Mouse (Mus musculus) small intestine, adult 2 months (tissue): Measurements from ENCODE around the gene Dapk2. TPM values are rescaled to one million over a fixed set of nuclear protein-coding genes. Genes with fewer than 3 reads are reported as not detected.

ENCODE experiments used
- H3K27ac ChIP-seq: fragments of 200-500 bp; 2 replicates; pipeline ENCODE4 v1.5.1; 2012; ENCODE audit warnings: low read depth, low read length, control low read depth, inconsistent platforms; ENCODE audit not compliant: insufficient read depth
- H3K27me3 ChIP-seq: fragments of 200-500 bp; 2 replicates; pipeline ENCODE4 v1.6.1; 2012; ENCODE audit warnings: mild to moderate bottlenecking, moderate library complexity, low read length, inconsistent platforms; ENCODE audit not compliant: control insufficient read depth, insufficient read depth
- H3K36me3 ChIP-seq: fragments of 200-500 bp; 2 replicates; pipeline ENCODE4 v1.6.1; 2012; ENCODE audit warnings: mild to moderate bottlenecking, low read length, control low read depth, inconsistent platforms; ENCODE audit not compliant: control insufficient read depth, insufficient read depth
- H3K4me1 ChIP-seq: fragments of 200-500 bp; 2 replicates; pipeline ENCODE4 v1.6.1; 2012; ENCODE audit warnings: low read length, inconsistent platforms, mixed read lengths; ENCODE audit not compliant: control insufficient read depth, insufficient read depth, insufficient read length
- H3K4me3 ChIP-seq: fragments of 200-500 bp; 2 replicates; pipeline ENCODE4 v1.5.1; 2012; ENCODE audit warnings: low read depth, mild to moderate bottlenecking, control low read depth, inconsistent platforms, low read length, moderate library complexity
- CTCF ChIP-seq: fragments of 200-500 bp; IDR thresholded peaks from 2 replicates; pipeline ENCODE4 v1.5.1; 2012; ENCODE audit warnings: low read depth, mild to moderate bottlenecking, control low read depth, inconsistent platforms, low read length, moderate library complexity, mixed read lengths; ENCODE audit not compliant: insufficient replicate concordance, insufficient read length; ENCODE audit errors: extremely low read depth
- POLR2A ChIP-seq: fragments of 200-500 bp; IDR thresholded peaks from 2 replicates; pipeline ENCODE4 v1.6.1; 2012; ENCODE audit warnings: low read depth, mild to moderate bottlenecking, control low read depth, inconsistent platforms, low read length, moderate library complexity
- WGBS: fragments of 180-500 bp; shearing (Covaris S2); methylation state at CpG from one replicate; pipeline ENCODE4 v1.1.7; 2018; 5-methylcytosine and 5-hydroxymethylcytosine counted together
- polyA plus RNA-seq: library from polyadenylated mRNA; depleted of rRNA; stranded (reverse); fragments of >200 nt; gene quantifications from 2 replicates; pipeline ENCODE4 v1.2.3, GENCODE M21; 2012

Dapk2 gene
- polyA plus RNA-seq, 1 experiment = 8.2 TPM

DNA sequence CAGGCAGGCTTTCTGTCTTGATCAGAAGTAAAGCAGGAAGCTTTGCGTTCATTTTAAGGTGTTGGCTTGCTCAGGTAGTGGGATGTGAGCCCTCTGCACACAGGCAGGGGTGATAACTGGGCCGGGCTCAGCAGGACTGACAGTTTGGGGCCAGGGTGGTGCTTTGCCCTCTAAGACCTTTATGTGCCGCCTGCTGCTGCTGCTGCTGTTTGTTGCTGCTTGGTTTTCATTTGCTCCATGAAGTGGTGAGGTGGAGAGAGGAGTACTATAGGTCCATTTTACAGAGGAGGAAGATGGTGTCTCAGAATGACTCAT lies 24.6 kb downstream of the Dapk2 start:
- Histone ChIP-seq H3K27ac (peak overlapping the region; percentile 57), H3K36me3 (no peaks in the 10 kb centered on the region), H3K4me3 (no peak overlapping the region), H3K27me3 (no peaks in the 10 kb centered on the region), H3K4me1 (peaks cover 28% of the 10 kb centered on the region)
- TF ChIP-seq POLR2A (no peak), CTCF (no peak)
- 40% methylated on average over 3 of the region's 3 CpGs for WGBS

DNA sequence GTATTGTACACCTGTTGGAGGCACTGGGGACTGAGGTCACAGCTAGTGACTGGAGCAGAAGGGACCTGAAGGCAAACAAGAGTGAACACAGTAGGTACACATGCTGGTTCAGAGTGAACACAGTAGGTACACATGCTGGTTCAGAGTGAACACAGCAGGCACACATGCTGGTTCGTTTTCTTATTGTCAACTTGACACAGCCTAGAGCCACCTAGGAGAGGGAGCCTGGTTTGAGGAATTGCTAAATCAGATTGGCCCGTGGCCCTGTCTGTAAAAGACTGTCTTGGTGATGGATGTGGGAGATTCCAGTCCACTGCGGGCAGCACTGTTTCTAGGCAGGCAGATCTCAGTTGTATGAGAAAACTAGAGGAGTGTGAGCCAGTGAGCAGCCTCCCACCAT lies 25.0 kb downstream of the Dapk2 start:
- TF ChIP-seq CTCF = no peak
- no peak for TF ChIP-seq POLR2A
- Histone ChIP-seq H3K36me3 (no peaks in the 10 kb centered on the region), H3K4me1 (peaks cover 28% of the 10 kb centered on the region), H3K27me3 (no peaks in the 10 kb centered on the region), H3K4me3 (no peak overlapping the region), H3K27ac (peak overlapping the region; percentile 30; the same call in 1 of the 2 replicates)
- 55% methylated on average over 3 of the region's 3 CpGs for WGBS

DNA sequence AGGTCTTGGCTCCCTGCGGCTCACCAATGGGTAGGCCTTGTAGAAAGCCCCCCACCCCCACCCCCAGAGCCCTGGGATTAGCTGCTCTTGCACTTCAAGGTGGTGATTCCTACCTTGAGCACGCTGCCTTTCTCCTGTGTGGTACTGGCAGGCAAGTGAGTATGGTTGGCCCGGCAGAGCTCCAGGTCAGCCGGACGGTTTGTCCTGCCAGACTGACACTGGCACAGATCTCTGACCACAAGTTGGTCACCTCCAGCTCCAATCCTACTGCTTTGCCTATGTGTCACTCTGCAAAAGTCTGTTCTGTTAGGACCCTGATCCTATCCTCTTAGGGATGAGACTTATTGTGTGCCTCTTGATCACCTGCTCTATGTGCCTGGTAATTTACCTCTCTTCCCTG lies 26.5 kb downstream of the Dapk2 start:
- WGBS = 82% methylated on average over 5 of the region's 5 CpGs
- TF ChIP-seq POLR2A (no peak), CTCF (no peak)
- Histone ChIP-seq H3K27me3 (no peaks in the 10 kb centered on the region), H3K27ac (peak overlapping the region; percentile 71), H3K4me1 (peaks cover 28% of the 10 kb centered on the region), H3K4me3 (no peak overlapping the region), H3K36me3 (no peaks in the 10 kb centered on the region)

DNA sequence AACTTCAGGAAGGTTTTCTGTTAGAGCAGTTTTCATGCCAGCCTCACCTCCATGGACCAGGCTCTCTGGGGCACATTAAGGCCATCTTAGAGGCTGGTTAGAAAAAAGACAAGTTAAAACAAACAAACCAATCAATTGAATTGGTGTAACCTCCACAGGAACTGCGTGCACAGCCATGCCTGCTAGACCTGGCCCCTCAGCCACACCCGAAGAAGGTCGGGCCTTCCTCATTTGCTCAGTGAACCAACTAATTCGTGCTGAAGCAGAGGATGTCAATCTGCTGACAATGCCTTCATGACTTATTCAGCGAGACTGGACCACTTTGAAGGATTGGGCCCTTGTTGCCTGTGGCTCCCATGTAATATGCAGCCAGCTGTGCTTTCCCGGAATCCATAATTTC lies 28.4 kb downstream of the Dapk2 start:
- peaks cover 24% of the 10 kb centered on the region for H3K4me1 ChIP-seq
- no peaks in the 10 kb centered on the region for H3K27me3 ChIP-seq
- TF ChIP-seq CTCF = no peak
- TF ChIP-seq POLR2A = no peak
- no peak overlapping the region for H3K4me3 ChIP-seq
- H3K27ac ChIP-seq = no peak overlapping the region
- 29% methylated on average over 6 of the region's 6 CpGs for WGBS
- no peaks in the 10 kb centered on the region for H3K36me3 ChIP-seq

DNA sequence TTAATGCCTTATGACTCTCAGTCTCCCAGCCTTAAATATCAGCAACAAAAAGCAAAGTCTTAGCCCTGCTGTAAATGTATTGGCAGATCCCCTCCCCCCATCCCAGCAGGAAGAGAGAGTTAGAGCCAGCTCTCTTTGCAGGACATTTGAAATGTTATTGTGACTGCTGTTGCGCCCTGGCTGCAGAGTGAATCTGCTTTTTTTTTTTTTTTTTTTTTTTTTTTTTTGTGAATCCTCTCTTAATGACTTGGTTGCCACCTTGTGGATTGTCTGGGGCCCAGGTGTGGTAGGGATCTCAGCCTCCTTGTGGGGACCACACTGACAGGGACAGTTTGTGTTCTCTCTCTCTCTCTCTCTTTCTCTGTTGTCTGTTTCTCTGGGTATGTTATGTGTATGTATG lies 31.0 kb downstream of the Dapk2 start:
- Histone ChIP-seq H3K27ac (no peak overlapping the region), H3K4me3 (no peak overlapping the region), H3K36me3 (no peaks in the 10 kb centered on the region), H3K27me3 (no peaks in the 10 kb centered on the region), H3K4me1 (peaks cover 7% of the 10 kb centered on the region)
- TF ChIP-seq CTCF = no peak
- TF ChIP-seq POLR2A = no peak
- 50% methylated on average over 1 of the region's 1 CpGs for WGBS

DNA sequence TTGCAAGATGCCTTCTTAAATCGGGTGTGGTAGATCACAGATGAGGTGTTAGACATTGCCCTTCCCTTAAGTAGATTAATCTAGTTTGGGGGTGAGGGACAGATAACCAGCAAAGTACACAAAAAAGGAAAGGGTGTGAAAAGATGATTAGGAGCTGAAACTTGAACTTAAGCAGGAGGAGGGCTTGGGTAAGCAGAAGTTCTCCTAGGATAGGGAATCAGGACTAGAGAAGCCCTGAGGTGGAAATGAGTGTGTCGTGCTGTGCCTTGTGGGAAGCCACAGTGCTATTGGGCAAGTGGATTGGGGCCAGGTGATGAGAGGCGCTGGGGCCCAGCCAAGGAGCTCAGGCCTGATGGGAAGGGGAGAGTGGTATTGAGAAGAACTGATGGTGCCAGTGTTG lies 36.0 kb downstream of the Dapk2 start:
- 52% methylated on average over 3 of the region's 3 CpGs for WGBS
- no peaks in the 10 kb centered on the region for H3K27me3 ChIP-seq
- H3K27ac ChIP-seq = no peak overlapping the region
- TF ChIP-seq CTCF = no peak
- no peak for TF ChIP-seq POLR2A
- peaks cover 13% of the 10 kb centered on the region for H3K4me1 ChIP-seq
- H3K36me3 ChIP-seq = no peaks in the 10 kb centered on the region
- no peak overlapping the region for H3K4me3 ChIP-seq

DNA sequence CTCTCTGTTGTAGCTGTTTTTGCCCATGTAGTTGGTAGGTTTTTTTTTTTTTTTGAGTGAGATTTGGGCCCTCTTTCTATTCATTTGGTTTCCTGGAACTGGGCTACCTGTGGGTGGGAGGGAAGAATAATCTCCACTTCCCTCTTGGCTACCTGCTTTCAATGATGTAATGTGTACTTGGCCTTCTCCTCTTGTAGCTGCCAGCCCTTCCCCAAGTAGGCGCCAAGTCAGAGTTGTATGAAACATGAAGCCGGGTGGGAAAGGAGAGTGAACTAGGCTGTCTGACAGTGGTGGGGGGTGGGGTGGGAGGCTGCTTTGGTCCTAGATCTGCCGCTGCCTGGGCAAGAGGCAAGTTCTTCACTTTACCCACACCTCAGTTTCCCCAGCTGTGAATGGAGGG lies 38.5 kb downstream of the Dapk2 start:
- no peak for TF ChIP-seq POLR2A
- TF ChIP-seq CTCF = no peak

DNA sequence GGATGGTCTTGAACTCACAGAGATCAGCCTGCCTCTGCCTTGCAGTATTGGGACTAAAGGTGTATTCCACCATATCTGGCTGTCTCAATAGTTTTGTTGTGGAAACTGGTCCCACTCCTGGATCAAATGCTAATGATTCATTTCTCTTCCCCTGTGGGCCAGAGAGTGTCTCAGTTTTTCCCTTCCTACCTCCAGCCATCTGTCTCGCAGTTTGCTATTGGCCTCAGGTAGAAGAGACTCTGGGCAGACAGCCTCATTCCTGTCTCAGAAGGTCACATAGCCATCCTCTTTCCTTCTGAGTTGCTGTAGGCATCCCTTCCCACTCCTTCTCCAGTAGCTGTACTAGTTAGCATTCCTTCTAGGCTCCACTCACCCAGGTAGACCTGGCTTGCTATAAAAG lies 40.5 kb downstream of the Dapk2 start:
- Histone ChIP-seq H3K4me3 (no peak overlapping the region), H3K27ac (peak overlapping the region; percentile 91; the same call in 1 of the 2 replicates), H3K27me3 (no peaks in the 10 kb centered on the region), H3K36me3 (no peaks in the 10 kb centered on the region), H3K4me1 (peaks cover 39% of the 10 kb centered on the region)
- WGBS = 65% methylated on average over 1 of the region's 1 CpGs
- no peak for TF ChIP-seq POLR2A
- no peak for TF ChIP-seq CTCF

More for the DNA sequence above, 38.5 kb downstream of the Dapk2 start:
- H3K27ac ChIP-seq = no peak overlapping the region
- no peaks in the 10 kb centered on the region for H3K36me3 ChIP-seq
- H3K4me1 ChIP-seq = peaks cover 30% of the 10 kb centered on the region
- H3K4me3 ChIP-seq = no peak overlapping the region
- no peaks in the 10 kb centered on the region for H3K27me3 ChIP-seq
- WGBS = 46% methylated on average over 3 of the region's 3 CpGs
